In the genomic region with DNA sequence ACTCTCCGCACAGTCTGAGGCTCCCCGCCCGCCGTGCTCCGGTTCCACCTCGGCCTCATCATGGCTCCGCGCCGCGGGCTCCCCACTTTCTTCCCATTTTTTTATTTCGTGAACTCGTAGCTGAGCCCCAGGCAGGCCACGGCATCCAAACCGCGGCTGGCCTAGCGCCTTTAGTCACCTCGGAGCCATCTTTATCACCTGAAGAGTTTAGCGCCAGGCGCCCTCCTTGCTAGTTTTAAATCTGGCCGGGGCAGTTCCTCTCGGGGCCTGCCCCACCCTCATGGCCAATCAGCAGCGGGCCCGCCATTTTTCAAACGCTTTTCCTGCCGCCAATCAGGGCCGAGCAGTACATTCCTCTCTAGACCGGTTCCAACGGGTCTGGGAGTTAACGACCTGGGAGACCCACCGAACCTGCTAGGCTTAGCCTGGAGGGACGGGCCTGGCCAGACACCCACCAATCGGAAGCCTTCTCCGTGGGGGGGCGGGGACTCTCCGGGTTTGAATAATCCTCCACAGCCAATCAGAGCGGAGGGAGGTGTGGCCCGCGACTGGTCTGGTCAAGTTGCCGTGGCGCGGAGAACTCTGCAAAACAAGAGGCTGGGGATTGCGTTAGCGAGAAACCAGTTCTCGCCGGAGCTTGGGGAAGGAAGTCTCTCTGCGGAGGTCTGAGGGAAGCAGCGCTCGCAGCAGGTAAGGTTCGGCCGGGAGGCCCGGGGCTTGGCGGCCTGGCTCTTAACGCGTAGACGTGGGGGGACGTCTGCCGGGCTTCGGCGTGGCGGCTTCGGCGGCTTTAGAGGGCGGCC, we compare ENCODE assay signal across 8 mouse cellular contexts. TPM values are rescaled to one million over a fixed set of nuclear protein-coding genes. Genes with fewer than 3 reads are reported as not detected.
DNase-seq lines count a peak whose midpoint lies in the region; ATAC-seq lines count a peak whose summit lies in the region.

TSS of gene Hmgb2 (plus strand) at position 592 of the 803 bp plus-strand sequence.

- peak; percentile 100 for DNase-seq in adrenal gland, adult (ENCODE audit: inconsistent age in 2 of 2, low spot score in 1 of 2)
- peak; percentile 100 for DNase-seq in embryo, embryonic 10.5 days (ENCODE audit: low spot score)
- DNase-seq in gastrocnemius, postnatal 14 days: peak; percentile 100
- peak; percentile 100 for DNase-seq in left cerebral cortex, postnatal 10 days (ENCODE audit: extremely low spot score in 1 of 2, low spot score in 2 of 2)
- DNase-seq in right cerebral cortex, postnatal 25 days: peak; percentile 99
- peak; percentile 100 for DNase-seq in urinary bladder, postnatal 4 days (ENCODE audit: low spot score in 2 of 2)

- intact Hi-C loops in gastrocnemius, postnatal 14 days (cut with DNase I; ENCODE audit: low total_unique reads): no loop called here
- intact Hi-C loops in left cerebral cortex, postnatal 10 days (cut with DNase I): no loop called here

- ATAC-seq in inflammation-experienced regulatory T-cells, adult 6 months: peak; percentile 97
- peak; percentile 98 for ATAC-seq in megakaryocyte-erythroid progenitor cell, adult 5-6 weeks (replicated peaks; ENCODE audit: low FRiP score, low TSS enrichment, poor library complexity, severe bottlenecking)

RNA-seq across cellular contexts. Expression of gene Hmgb2, which starts in this region (rescaled TPM):
- total RNA-seq in gastrocnemius, postnatal 14 days (2021): 10 to 100 TPM; 19.2 to 21.8 TPM
- polyA plus RNA-seq in inflammation-experienced regulatory T-cells, adult 6 months (2017; shearing (Covaris generic)): 1,000 to 10,000 TPM in 1 of 3 experiments, 100 to 1,000 TPM in 2; 206 to 1,205 (median 248) TPM
- 10 to 100 TPM; 13.1 to 15.5 TPM for total RNA-seq in left cerebral cortex, postnatal 10 days (2021)
- 452 and 588 TPM in 2 replicates for total RNA-seq in megakaryocyte-erythroid progenitor cell, adult 5-6 weeks (2014; fragmentation: Nextera tagmentation)
- 396 and 475 TPM in 2 replicates for total RNA-seq in megakaryocyte-erythroid progenitor cell, adult 5-6 weeks (2017)

Comparison
In these comparisons a context has a peak if more than half of its experiments do, and no peak if none do; other contexts are left out.
1. Peak in every context shown above with its lines: DNase-seq and ATAC-seq.
2. RNA of gene Hmgb2 (total RNA-seq): 396 to 588 TPM in megakaryocyte-erythroid progenitor cell, adult 5-6 weeks; 19.2 to 21.8 TPM in gastrocnemius, postnatal 14 days and 13.1 to 15.5 TPM in left cerebral cortex, postnatal 10 days; every median in the first group is over 10 times any median in the second.